Mouse (Mus musculus) T-helper 1 cell (primary cell): ENCODE data around the gene Gm13128.
"Not testable (repeated sequence)": the region's sequence is repeated elsewhere in the genome, so short reads cannot be mapped to it uniquely, and the experiment has no call there.

Experiments
- in situ Hi-C: fragments of 300-600 bp; cut with MboI, MseI; formaldehyde crosslinking; loops from one replicate; pipeline ENCODE4 v1.15.1; 2025; ENCODE audit warnings: high pct_unique_total_duplicates

Gm13128 gene

GRCm38 (mm10) chr4:144329949-144330348 lies at the start of gene Gm13128:
TSS of gene Gm13128 (plus strand) at chr4:144330249.
- in situ Hi-C loops: loop anchor here (5.0 kb wide), 1 partner anchor 338 kb away; the partner anchor contains the start of gene Pramef17

- in situ Hi-C loops: not testable (repeated sequence)
Measured at GRCm38 (mm10) chr4:144280388-144280787, 49.7 kb upstream of the Gm13128 start, which contains the start of gene Pramel5. TSS of gene Pramel5 (minus strand) at chr4:144280488.

- in situ Hi-C loops: loop anchor here (5.0 kb wide), 1 partner anchor 257 kb away; no protein-coding TSS in a partner anchor
Measured at GRCm38 (mm10) chr4:144299414-144299813, 30.6 kb upstream of the Gm13128 start.

- in situ Hi-C loops: loop anchor here (25.0 kb wide), 1 partner anchor 1001 kb away; no protein-coding TSS in a partner anchor
Measured at GRCm38 (mm10) chr4:144312666-144313460, 17.2 kb upstream of the Gm13128 start.

- in situ Hi-C loops: not testable (repeated sequence)
Measured at GRCm38 (mm10) chr4:144335856-144336255, 5.8 kb downstream of the Gm13128 start.

- in situ Hi-C loops: not testable (repeated sequence)
Measured at GRCm38 (mm10) chr4:144357642-144358041, 27.6 kb downstream of the Gm13128 start, which contains the start of gene Gm13119. TSS of gene Gm13119 (plus strand) at chr4:144357942.

GRCm38 (mm10) chr4:144377911-144378310 lies 47.9 kb downstream of the Gm13128 start, which contains the start of gene Pramef20:
TSS of gene Pramef20 (minus strand) at chr4:144377933.
- in situ Hi-C loops: no loop called here
